Mouse (Mus musculus): ENCODE results near the gene Bicc1. TPM values are rescaled to one million over a fixed set of nuclear protein-coding genes. Genes with fewer than 3 reads are reported as not detected.
A peak's percentile ranks its signal among the peaks of the same experiment; 100 is the strongest.

Gene Bicc1
- total and polyA plus RNA-seq, 3 experiments = not detected

- H3K27me3 ChIP-seq (ENCODE audit: control insufficient read depth in 1 of 2, insufficient read depth in 2 of 2, low read length in 2 of 2) = no peaks in the 10 kb centered on the region
- no peaks in the 10 kb centered on the region for H3K4me1 ChIP-seq (ENCODE audit: control insufficient read depth in 1 of 2, insufficient read depth in 2 of 2, low read length in 2 of 2)
- no peak overlapping the region for H3K27ac ChIP-seq (ENCODE audit: control insufficient read depth, low read depth, low read length)
- H3K79me2 ChIP-seq (ENCODE audit: control insufficient read depth, insufficient read depth, low read length, poor library complexity) = no peaks in the 10 kb centered on the region
- H3K9ac ChIP-seq (ENCODE audit: control insufficient read depth, low read depth, low read length, poor library complexity, severe bottlenecking) = no peak overlapping the region
- no peaks in the 10 kb centered on the region for H3K36me3 ChIP-seq (ENCODE audit: control insufficient read depth in 1 of 2, insufficient read depth in 2 of 2, low read length in 2 of 2)
- DNase-seq (ENCODE audit: low read depth, low spot score) = no peak
- 0 out of 6 replicates have a peak, but pooled peaks of 1 of the 3 experiments have one; percentile 17 for TF ChIP-seq CTCF (IDR thresholded peaks at IDR 0.05 in 2 of 3, conservative IDR thresholded peaks at IDR 0.05 in 1 of 3; ENCODE audit: control insufficient read depth in 1 of 3, insufficient read depth in 1 of 3, low read depth in 2 of 3, low read length in 3 of 3, poor library complexity in 1 of 3, severe bottlenecking in 1 of 3)
- no peak for TF ChIP-seq EP300 (IDR thresholded peaks at IDR 0.05; ENCODE audit: low read depth in 1 of 2, low read length in 2 of 2)
- TF ChIP-seq POLR2AphosphoS5 (IDR thresholded peaks at IDR 0.05; ENCODE audit: borderline replicate concordance, low read depth, low read length) = no peak
- no peak overlapping the region for H3K4me3 ChIP-seq (ENCODE audit: control insufficient read depth in 1 of 2, insufficient read depth in 1 of 2, low read depth in 2 of 2, low read length in 2 of 2)
- H3K9me3 ChIP-seq (replicated peaks; ENCODE audit: insufficient read depth, low read length) = no peaks in the 10 kb centered on the region
These were observed 283.4 kb downstream of the Bicc1 start for GRCm38 (mm10) chr10:70876119-70876518.

GRCm38 (mm10) chr10:70874994-70875538, 284.4 kb downstream of the Bicc1 start:
- no peak for DNase-seq (ENCODE audit: low read depth, low spot score)
- Histone ChIP-seq H3K9ac (ENCODE audit: control insufficient read depth, low read depth, low read length, poor library complexity, severe bottlenecking) (no peak overlapping the region), H3K9me3 (replicated peaks; ENCODE audit: insufficient read depth, low read length) (no peaks in the 10 kb centered on the region), H3K79me2 (ENCODE audit: control insufficient read depth, insufficient read depth, low read length, poor library complexity) (no peaks in the 10 kb centered on the region), H3K4me3 (ENCODE audit: control insufficient read depth in 1 of 2, insufficient read depth in 1 of 2, low read depth in 2 of 2, low read length in 2 of 2) (no peak overlapping the region), H3K36me3 (ENCODE audit: control insufficient read depth in 1 of 2, insufficient read depth in 2 of 2, low read length in 2 of 2) (no peaks in the 10 kb centered on the region), H3K27me3 (ENCODE audit: control insufficient read depth in 1 of 2, insufficient read depth in 2 of 2, low read length in 2 of 2) (no peaks in the 10 kb centered on the region), H3K4me1 (ENCODE audit: control insufficient read depth in 1 of 2, insufficient read depth in 2 of 2, low read length in 2 of 2) (no peaks in the 10 kb centered on the region), H3K27ac (ENCODE audit: control insufficient read depth, low read depth, low read length) (no peak overlapping the region)
- TF ChIP-seq SIN3A (IDR thresholded peaks at IDR 0.05; ENCODE audit: low read length) (no peak), MAFK (IDR thresholded peaks at IDR 0.05; ENCODE audit: borderline replicate concordance, low read depth, low read length) (no peak), TCF12 (IDR thresholded peaks at IDR 0.05; ENCODE audit: low read depth, low read length) (no peak), MXI1 (IDR thresholded peaks at IDR 0.05; ENCODE audit: low read depth, low read length) (no peak), ZKSCAN1 (IDR thresholded peaks at IDR 0.05; ENCODE audit: low read depth, low read length) (no peak), UBTF (IDR thresholded peaks at IDR 0.05; ENCODE audit: borderline replicate concordance, insufficient read depth, low read depth, low read length) (no peak), JUND (IDR thresholded peaks at IDR 0.05; ENCODE audit: low read depth, low read length) (no peak), HCFC1 (IDR thresholded peaks at IDR 0.05; ENCODE audit: low read depth, low read length) (no peak), E2F4 (IDR thresholded peaks at IDR 0.05; ENCODE audit: borderline replicate concordance, low read depth, low read length) (no peak), TBP (IDR thresholded peaks at IDR 0.05; ENCODE audit: low read depth, low read length) (no peak), USF1 (IDR thresholded peaks at IDR 0.05; ENCODE audit: low read depth, low read length) (no peak), BHLHE40 (IDR thresholded peaks at IDR 0.05; ENCODE audit: borderline replicate concordance, low read depth, low read length) (no peak), ZMIZ1 (IDR thresholded peaks at IDR 0.05; ENCODE audit: low read depth, low read length) (no peak), CHD2 (IDR thresholded peaks at IDR 0.05; ENCODE audit: low read length) (no peak), USF2 (IDR thresholded peaks at IDR 0.05; ENCODE audit: borderline replicate concordance in 1 of 2, insufficient read depth in 1 of 2, low read depth in 1 of 2, low read length in 2 of 2) (no peak), NRF1 (IDR thresholded peaks at IDR 0.05; ENCODE audit: insufficient read depth, low read depth, low read length, poor library complexity, severe bottlenecking) (no peak), MAZ (IDR thresholded peaks at IDR 0.05; ENCODE audit: low read depth, low read length) (no peak)

Other genes starting within 250 kb of the Bicc1 start
- gene Tfam, start 78.6 kb upstream of the Bicc1 start, total RNA-seq (2012; rRNA removed) = 73.7 and 76.4 TPM in 2 replicates
- gene Tfam, start 78.6 kb upstream of the Bicc1 start, polyA plus RNA-seq (2012; ENCODE audit: insufficient read depth in 1 of 2, insufficient read length in 2 of 2, low read depth in 1 of 2, low replicate concordance in 2 of 2, missing spikeins in 1 of 2) = 10 to 100 TPM; 55.9 to 97.8 TPM
- gene Ube2d1, start 125.6 kb upstream of the Bicc1 start, total RNA-seq (2012; rRNA removed) = 2.4 and 2.9 TPM in 2 replicates
- gene Ube2d1, start 125.6 kb upstream of the Bicc1 start, polyA plus RNA-seq (2012; ENCODE audit: insufficient read depth in 1 of 2, insufficient read length in 2 of 2, low read depth in 1 of 2, low replicate concordance in 2 of 2, missing spikeins in 1 of 2) = 10 to 100 TPM in 1 of 2 experiments, not detected in 1; 16.5 TPM
- gene Cisd1, start 185.3 kb upstream of the Bicc1 start, total RNA-seq (2012; rRNA removed) = 109 and 117 TPM in 2 replicates
- gene Cisd1, start 185.3 kb upstream of the Bicc1 start, polyA plus RNA-seq (2012; ENCODE audit: insufficient read depth in 1 of 2, insufficient read length in 2 of 2, low read depth in 1 of 2, low replicate concordance in 2 of 2, missing spikeins in 1 of 2) = 100 to 1,000 TPM in 1 of 2 experiments, not detected in 1; 108 TPM
- 21.0 and 21.9 TPM in 2 replicates for gene Ipmk, start 188.1 kb upstream of the Bicc1 start, total RNA-seq (2012; rRNA removed)
- 10 to 100 TPM in 1 of 2 experiments, not detected in 1; 36.7 TPM for gene Ipmk, start 188.1 kb upstream of the Bicc1 start, polyA plus RNA-seq (2012; ENCODE audit: insufficient read depth in 1 of 2, insufficient read length in 2 of 2, low read depth in 1 of 2, low replicate concordance in 2 of 2, missing spikeins in 1 of 2)

Measured in MEL (cell line).